Mouse (Mus musculus) ES-E14 (cell line): ENCODE data around the gene Adprhl2.

ENCODE experiments used
- CHD2 ChIP-seq: IDR thresholded peaks from 2 replicates; pipeline ENCODE4 v1.6.1; 2014; ENCODE audit warnings: mild to moderate bottlenecking, low read depth, low read length, inconsistent platforms
- HCFC1 ChIP-seq: IDR thresholded peaks from 2 replicates; pipeline ENCODE4 v1.6.1; 2012; ENCODE audit warnings: low read length, inconsistent platforms, borderline replicate concordance; ENCODE audit not compliant: insufficient read depth
- ZC3H11A ChIP-seq: IDR thresholded peaks from 2 replicates; pipeline ENCODE4 v1.6.1; 2012; ENCODE audit warnings: low read depth, mild to moderate bottlenecking, inconsistent platforms, low read length, borderline replicate concordance
- ZNF384 ChIP-seq: IDR thresholded peaks from 2 replicates; pipeline ENCODE4 v1.6.1; 2012; ENCODE audit warnings: low read depth, low read length, inconsistent platforms

DNA sequence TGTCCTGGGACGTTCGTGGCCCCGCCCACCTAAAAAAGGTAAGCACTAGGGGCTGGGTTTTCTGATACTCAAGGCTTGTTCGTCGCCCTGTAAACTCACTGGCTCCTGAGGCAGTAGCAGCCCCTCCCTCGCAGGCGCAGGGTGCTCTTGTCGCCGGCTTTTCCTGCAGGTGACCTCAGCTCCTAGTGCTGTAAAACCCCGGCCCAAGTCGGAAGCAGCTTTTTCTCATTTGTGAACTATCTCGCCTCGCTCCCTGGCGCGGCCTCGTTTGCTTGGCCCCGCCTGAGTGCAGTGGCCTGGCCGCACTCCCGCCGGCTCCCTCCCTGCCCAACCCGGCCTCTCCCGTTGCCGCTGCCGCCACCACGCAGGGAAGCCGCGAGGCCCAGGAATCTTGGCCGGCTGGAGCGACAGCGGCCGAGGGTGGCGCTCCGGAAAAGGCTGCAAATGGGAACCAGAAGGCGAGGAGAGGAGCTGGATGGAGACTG lies 24.8 kb downstream of the Adprhl2 start:
- TF ChIP-seq CHD2, result no peak
- TF ChIP-seq ZNF384, result no peak
- no peak for TF ChIP-seq ZC3H11A
- TF ChIP-seq HCFC1, result no peak
